Comparison of ENCODE assay signal across 26 mouse cellular contexts in genomic region chr10:79896306-79896705, GRCm38 (mm10). TPM values are rescaled to one million over a fixed set of nuclear protein-coding genes. Genes with fewer than 3 reads are reported as not detected.
A peak's percentile ranks its signal among the peaks of the same experiment; 100 is the strongest.
DNase-seq lines count a peak whose midpoint lies in the region; ATAC-seq and TF ChIP-seq lines count a peak whose summit lies in the region.
"Had no signal": no experiment of that assay in that cellular context is flagged by ENCODE, and none has a peak within 500 bp of the region (broad histone marks: within the 10 kb centered on the region; RNA-seq: fewer than 3 reads in every experiment).

No protein-coding gene starts in this region.

- no peak for ATAC-seq in hindbrain, postnatal 0 days
- no peak for ATAC-seq in hindbrain, embryonic 16.5 days
- ATAC-seq: activated CD4-positive, CD25-positive, alpha-beta regulatory T cell, adult 4 months; forebrain, embryonic 16.5 days; Patski had no signal

- no peaks in the 10 kb centered on the region for H3K9me3 ChIP-seq in hindbrain, postnatal 0 days (ENCODE audit: low read length)
- no peaks in the 10 kb centered on the region for H3K9me3 ChIP-seq in hindbrain, embryonic 16.5 days (ENCODE audit: control insufficient read depth, low read length)
- H3K9me3 ChIP-seq: embryonic facial prominence, embryonic 12.5 days; forebrain, embryonic 12.5 days; heart, embryonic 10.5 days; hindbrain, embryonic 12.5 days; intestine, embryonic 15.5 days had no signal

- no peak for TF ChIP-seq CTCF in hindbrain, postnatal 0 days (IDR thresholded peaks at IDR 0.05; ENCODE audit: low read depth)
- no peak for TF ChIP-seq CTCF in lung, adult 2 months (IDR thresholded peaks at IDR 0.05; ENCODE audit: insufficient read depth, low read length)

- no peak overlapping the region for H3K4me3 ChIP-seq in hindbrain, postnatal 0 days (ENCODE audit: low read length)
- H3K4me3 ChIP-seq in hindbrain, embryonic 16.5 days (ENCODE audit: low read length), result no peak overlapping the region
- no peak overlapping the region for H3K4me3 ChIP-seq in lung, adult 2 months (replicated peaks; ENCODE audit: extremely low read depth, low read depth, low read length)
- H3K4me3 ChIP-seq: embryonic facial prominence, embryonic 12.5 days; forebrain, embryonic 12.5 days; heart, embryonic 10.5 days; hindbrain, embryonic 12.5 days; intestine, embryonic 15.5 days had no signal

- no peak overlapping the region for H3K27ac ChIP-seq in hindbrain, postnatal 0 days
- no peak overlapping the region for H3K27ac ChIP-seq in hindbrain, embryonic 16.5 days (ENCODE audit: low read depth, low read length)
- H3K27ac ChIP-seq: embryonic facial prominence, embryonic 12.5 days; forebrain, embryonic 12.5 days; heart, embryonic 10.5 days; hindbrain, embryonic 12.5 days; intestine, embryonic 15.5 days had no signal

- peaks cover 19% of the 10 kb centered on the region; the same call in 1 of the 2 replicates for H3K36me3 ChIP-seq in hindbrain, postnatal 0 days (ENCODE audit: insufficient read depth, low read length)
- H3K36me3 ChIP-seq in hindbrain, embryonic 16.5 days (ENCODE audit: control insufficient read depth, insufficient read depth, low read length), result peaks cover 25% of the 10 kb centered on the region

- no peak overlapping the region for H3K9ac ChIP-seq in hindbrain, postnatal 0 days (replicated peaks; ENCODE audit: low read length)
- no peak overlapping the region for H3K9ac ChIP-seq in hindbrain, embryonic 16.5 days (ENCODE audit: low read depth, low read length)
- H3K9ac ChIP-seq: embryonic facial prominence, embryonic 12.5 days; forebrain, embryonic 12.5 days; hindbrain, embryonic 12.5 days; intestine, embryonic 15.5 days had no signal

- TF ChIP-seq POLR2A in lung, adult 2 months (IDR thresholded peaks at IDR 0.05; ENCODE audit: borderline replicate concordance, extremely low read depth, low read depth, low read length), result no peak

- no peaks in the 10 kb centered on the region for H3K27me3 ChIP-seq in hindbrain, postnatal 0 days (ENCODE audit: insufficient read depth, low read length)
- no peaks in the 10 kb centered on the region; the same call in 1 of the 2 replicates for H3K27me3 ChIP-seq in hindbrain, embryonic 16.5 days (replicated peaks; ENCODE audit: control insufficient read depth, insufficient read depth, low read length)
- H3K27me3 ChIP-seq: embryonic facial prominence, embryonic 12.5 days; intestine, embryonic 15.5 days; Patski had no signal

- no peaks in the 10 kb centered on the region for H3K4me1 ChIP-seq in hindbrain, postnatal 0 days (ENCODE audit: insufficient read depth, low read length)
- H3K4me1 ChIP-seq in hindbrain, embryonic 16.5 days (ENCODE audit: control insufficient read depth, insufficient read depth, low read depth, low read length), result peaks cover 8% of the 10 kb centered on the region
- H3K4me1 ChIP-seq in lung, adult 2 months (ENCODE audit: control insufficient read depth, insufficient read depth, low read length), result no peaks in the 10 kb centered on the region
- H3K4me1 ChIP-seq: embryonic facial prominence, embryonic 12.5 days had no signal

- 72% methylated on average over 15 of the region's 16 CpGs for WGBS in hindbrain, postnatal 0 days
- WGBS in hindbrain, embryonic 16.5 days, result 87% methylated on average over 16 of the region's 16 CpGs
- WGBS in lung, adult 2 months, result 81% methylated on average over 16 of the region's 16 CpGs

- peak; percentile 63 to 68 for DNase-seq in cerebellum, postnatal 10 days
- no peak for DNase-seq in cerebellum, adult 18-20 months
- peak; percentile 6 for DNase-seq in hindbrain, postnatal 0 days (ENCODE audit: low spot score)
- peak; percentile 61 for DNase-seq in lung, postnatal 10 days
- DNase-seq in lung, adult 2 months, result no peak
- peak; percentile 59 for DNase-seq in adipocyte (ENCODE audit: low spot score)
- DNase-seq: adrenal gland, adult 8-10 months; cerebellum, adult 2 months; embryo, embryonic 11 days; heart, adult 18-20 months; heart, postnatal 10 days; heart, postnatal 4 days had no signal

- no peak overlapping the region for H3K4me2 ChIP-seq in hindbrain, postnatal 0 days (ENCODE audit: low read depth, low read length)
- H3K4me2 ChIP-seq in hindbrain, embryonic 16.5 days (ENCODE audit: low read length), result no peak overlapping the region
- H3K4me2 ChIP-seq: embryonic facial prominence, embryonic 12.5 days; forebrain, embryonic 12.5 days; hindbrain, embryonic 12.5 days; intestine, embryonic 15.5 days had no signal

RNA-seq across cellular contexts. Expression of gene Cfd, which starts 5.7 kb away (rescaled TPM):
- not detected in 2 replicates for total RNA-seq in hindbrain, postnatal 0 days (2014; rRNA removed)
- polyA plus RNA-seq in hindbrain, postnatal 0 days (2015; fragmentation: Nextera tagmentation; extraction: Ambion mirVana), result not detected in 2 replicates
- polyA plus RNA-seq in hindbrain, embryonic 16.5 days (2015; fragmentation: Nextera tagmentation; extraction: Ambion mirVana), result not detected in 2 replicates
- 297 and 1,797 TPM in 2 replicates for polyA plus RNA-seq in lung, adult 2 months (2012; rRNA removed)
- total RNA-seq: CH12.LX; common myeloid progenitor, adult 5-6 weeks had no signal
- polyA plus RNA-seq: activated CD4-positive, CD25-positive, alpha-beta regulatory T cell, adult 4 months; embryonic facial prominence, embryonic 12.5 days; forebrain, embryonic 12.5 days; forebrain, embryonic 16.5 days; heart, embryonic 10.5 days; heart, embryonic 14.5 days; hindbrain, embryonic 12.5 days; intestine, embryonic 15.5 days; Patski had no signal

RNA-seq across cellular contexts. Expression of gene Elane, which starts 10.3 kb away (rescaled TPM):
- not detected in 2 replicates for total RNA-seq in hindbrain, postnatal 0 days (2014; rRNA removed)
- 0.24 TPM in 1 of 2 replicates, not detected in the other for polyA plus RNA-seq in hindbrain, postnatal 0 days (2015; fragmentation: Nextera tagmentation; extraction: Ambion mirVana)
- 0.26 and 0.32 TPM in 2 replicates for polyA plus RNA-seq in hindbrain, embryonic 16.5 days (2015; fragmentation: Nextera tagmentation; extraction: Ambion mirVana)
- 0.11 and 0.85 TPM in 2 replicates for polyA plus RNA-seq in lung, adult 2 months (2012; rRNA removed)
- total RNA-seq: adrenal gland, adult 8-10 months; CH12.LX; heart, adult 18-20 months; heart, postnatal 10 days; heart, postnatal 4 days had no signal
- polyA plus RNA-seq: activated CD4-positive, CD25-positive, alpha-beta regulatory T cell, adult 4 months; forebrain, embryonic 12.5 days; forebrain, embryonic 16.5 days; frontal cortex, adult 2 months; hindbrain, embryonic 12.5 days; Patski had no signal

RNA-seq across cellular contexts. Expression of gene Med16, which starts 12.4 kb away (rescaled TPM):
- 71.4 and 82.2 TPM in 2 replicates for total RNA-seq in hindbrain, postnatal 0 days (2014; rRNA removed)
- 43.2 and 48.4 TPM in 2 replicates for polyA plus RNA-seq in hindbrain, postnatal 0 days (2015; fragmentation: Nextera tagmentation; extraction: Ambion mirVana)
- polyA plus RNA-seq in hindbrain, embryonic 16.5 days (2015; fragmentation: Nextera tagmentation; extraction: Ambion mirVana), result 48.2 and 53.8 TPM in 2 replicates
- polyA plus RNA-seq in lung, adult 2 months (2012; rRNA removed), result 76.2 and 79.1 TPM in 2 replicates

RNA-seq across cellular contexts. Expression of gene Gm26602, which starts 14.3 kb away (rescaled TPM):
- not detected in 2 replicates for total RNA-seq in hindbrain, postnatal 0 days (2014; rRNA removed)
- polyA plus RNA-seq in hindbrain, postnatal 0 days (2015; fragmentation: Nextera tagmentation; extraction: Ambion mirVana), result 4.9 and 17.2 TPM in 2 replicates
- polyA plus RNA-seq in hindbrain, embryonic 16.5 days (2015; fragmentation: Nextera tagmentation; extraction: Ambion mirVana), result 1.4 and 18.3 TPM in 2 replicates
- not detected in 2 replicates for polyA plus RNA-seq in lung, adult 2 months (2012; rRNA removed)
- total RNA-seq: adrenal gland, adult 8-10 months; gastrocnemius, postnatal 4 days; heart, adult 18-20 months; heart, postnatal 10 days; heart, postnatal 4 days had no signal
- polyA plus RNA-seq: activated CD4-positive, CD25-positive, alpha-beta regulatory T cell, adult 4 months; cerebellum, adult 2 months; frontal cortex, adult 2 months; heart, embryonic 14.5 days; Patski had no signal

RNA-seq across cellular contexts. Expression of gene Kiss1r, which starts 20.5 kb away (rescaled TPM):
- 7.7 and 9.4 TPM in 2 replicates for total RNA-seq in hindbrain, postnatal 0 days (2014; rRNA removed)
- polyA plus RNA-seq in hindbrain, postnatal 0 days (2015; fragmentation: Nextera tagmentation; extraction: Ambion mirVana), result 3.4 and 3.9 TPM in 2 replicates
- 3.1 and 3.7 TPM in 2 replicates for polyA plus RNA-seq in hindbrain, embryonic 16.5 days (2015; fragmentation: Nextera tagmentation; extraction: Ambion mirVana)
- 20.9 and 24.4 TPM in 2 replicates for polyA plus RNA-seq in lung, adult 2 months (2012; rRNA removed)

Comparison
In these comparisons a context has a peak if more than half of its experiments do, and no peak if none do; other contexts are left out.
1. DNase-seq: peak in cerebellum, postnatal 10 days (2 of 2), hindbrain, postnatal 0 days (single experiment), lung, postnatal 10 days (single experiment) and adipocyte (single experiment); none in cerebellum, adult 18-20 months (0 of 2) and lung, adult 2 months (single experiment).
2. RNA of gene Cfd, which starts 5.7 kb away (polyA plus RNA-seq): 297 to 1,797 TPM in lung, adult 2 months; not detected in hindbrain, postnatal 0 days and not detected in hindbrain, embryonic 16.5 days; every median in the first group is over 100 times any median in the second.